Mouse (Mus musculus) spleen, postnatal 36 days (tissue): ENCODE data around the gene Olfr1390.
"Not testable (repeated sequence)": the region's sequence is repeated elsewhere in the genome, so short reads cannot be mapped to it uniquely, and the experiment has no call there.

ENCODE experiments used
- DNase-seq, 2 experiments: peaks; one replicate each; pipeline ENCODE4 v3.0.0; 2022; ENCODE audit warnings: low spot score in 2 of 2, mixed read lengths in 1 of 2

The Olfr1390 gene

GRCm38 (mm10) chr11:49334888-49335287 is at the start of gene Olfr1390:
Gene Olfr1390, plus strand, starts transcription at chr11:49335188.
- DNase-seq: no peak

DNA sequence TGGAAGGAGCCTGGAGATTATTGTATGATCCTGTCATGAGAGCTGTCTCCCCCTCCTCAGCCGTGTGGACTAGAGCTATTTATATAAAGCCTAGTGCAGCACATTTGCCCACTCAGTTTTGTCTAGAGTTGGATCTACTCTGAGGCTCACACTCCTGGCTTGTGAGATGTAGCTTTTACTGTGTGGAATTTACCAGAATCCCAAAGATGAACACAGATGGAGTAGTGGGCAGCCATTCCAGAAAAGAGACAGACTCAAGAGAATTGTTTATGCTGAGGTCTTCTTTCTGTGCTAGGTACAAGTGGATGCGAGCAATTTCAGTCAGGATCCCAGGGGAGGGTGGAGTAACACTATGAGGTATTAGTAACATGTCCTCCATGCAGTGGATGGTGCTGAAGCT is 47.7 kb upstream of the Olfr1390 start:
- DNase-seq: no peak

GRCm38 (mm10) chr11:49292777-49293176 is 42.2 kb upstream of the Olfr1390 start:
- DNase-seq: no peak

GRCm38 (mm10) chr11:49304441-49304840 is 30.5 kb upstream of the Olfr1390 start, which contains the start of gene Olfr10:
Gene Olfr10, plus strand, starts transcription at chr11:49304741.
- DNase-seq: no peak

DNA sequence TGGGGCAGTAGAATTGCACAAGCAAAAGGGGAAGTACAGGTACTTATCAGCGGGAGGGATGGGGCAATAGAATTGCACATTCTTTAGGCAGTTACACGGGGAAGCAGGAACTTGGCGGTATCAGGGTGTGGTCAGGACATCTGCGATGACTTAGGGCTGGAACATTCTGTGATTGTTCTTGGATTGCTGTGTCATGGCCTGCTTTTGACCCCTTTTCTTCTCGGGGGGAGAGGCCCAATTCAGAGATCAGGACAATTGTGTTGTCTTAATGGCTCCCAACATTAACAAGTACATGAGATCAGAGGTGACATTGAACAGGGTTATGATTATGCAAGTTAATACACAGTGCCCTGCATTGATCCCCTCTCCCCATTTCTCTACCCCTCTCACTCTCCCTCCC is 26.4 kb upstream of the Olfr1390 start:
- DNase-seq: not testable (repeated sequence)

DNA sequence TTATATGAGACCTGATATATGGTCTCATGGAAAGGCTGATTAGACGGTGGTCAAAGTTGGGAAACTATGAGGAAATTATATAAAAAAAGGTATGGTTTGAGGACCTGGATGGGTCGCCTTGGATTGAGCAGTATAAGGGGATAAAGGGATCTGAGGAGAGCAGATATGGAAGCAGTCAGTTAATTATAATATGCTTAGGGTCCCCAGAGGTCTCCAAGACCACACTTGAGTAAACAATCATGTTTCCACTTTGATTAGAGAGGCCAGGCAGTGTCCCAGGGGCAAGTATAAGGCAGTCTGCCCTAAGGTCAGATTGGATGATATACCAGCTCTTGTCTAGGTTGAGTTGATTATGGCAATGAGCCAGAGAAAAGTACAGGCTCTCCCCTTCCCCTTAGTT is 12.5 kb upstream of the Olfr1390 start, which contains the start of gene Olfr1391:
Gene Olfr1391 (plus strand): TSS at position 301 of the 400 bp plus-strand sequence.
- no peak for DNase-seq

DNA sequence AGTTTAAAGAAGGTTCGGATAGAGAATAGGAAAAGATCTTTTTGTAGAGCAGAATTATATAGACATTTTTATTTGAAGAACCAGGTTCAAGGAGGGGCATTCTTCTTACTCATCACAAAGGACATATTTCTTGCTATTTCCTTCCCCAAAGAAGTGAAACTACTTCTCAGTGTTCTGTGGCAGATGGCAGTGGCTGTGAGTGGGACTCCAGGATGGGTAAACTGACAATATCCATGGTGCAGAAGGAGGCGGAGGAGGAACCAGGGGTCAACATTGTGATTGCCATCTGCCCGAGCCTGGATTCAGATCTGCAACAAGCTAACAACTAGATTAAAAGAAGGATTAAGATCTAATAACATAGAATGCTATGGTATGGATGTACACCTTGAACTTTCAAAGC is 8.3 kb upstream of the Olfr1390 start:
- no peak for DNase-seq

DNA sequence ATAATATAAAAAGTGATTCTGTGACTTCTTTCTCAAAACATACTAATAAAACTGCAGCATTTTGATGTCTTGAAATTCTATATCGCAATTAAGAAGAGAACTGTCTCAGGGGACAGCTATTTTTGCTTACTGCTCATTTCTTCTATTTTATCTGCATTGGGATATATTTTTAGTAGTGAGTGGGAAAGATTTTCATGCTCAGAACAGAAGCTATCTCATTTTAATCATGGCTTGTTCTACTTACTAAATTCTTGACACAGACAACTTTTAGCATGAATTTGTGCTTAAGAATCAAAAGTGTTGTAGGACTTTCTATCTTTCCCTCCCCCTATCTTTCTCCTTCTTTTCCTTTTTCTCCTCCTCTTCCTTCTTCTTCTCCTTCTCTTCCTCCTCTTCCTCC is 5.3 kb upstream of the Olfr1390 start:
- DNase-seq: no peak

- DNase-seq: no peak
Measured at GRCm38 (mm10) chr11:49337150-49337832, 2.3 kb downstream of the Olfr1390 start.

- no peak for DNase-seq
Measured at GRCm38 (mm10) chr11:49383133-49383532, 48.1 kb downstream of the Olfr1390 start.

- DNase-seq: not testable (repeated sequence)
Measured at GRCm38 (mm10) chr11:49386118-49386517, 51.1 kb downstream of the Olfr1390 start.
